Mouse (Mus musculus) lung, postnatal 0 days (tissue): ENCODE results near the gene Junb.

Experiments
- CTCF ChIP-seq: IDR thresholded peaks from 2 replicates; pipeline ENCODE4 v1.5.1; 2016; ENCODE audit warnings: antibody characterized with exemption, mild to moderate bottlenecking
- EP300 ChIP-seq: IDR thresholded peaks from 2 replicates; pipeline ENCODE4 v1.6.1; 2016; ENCODE audit warnings: antibody characterized with exemption, mild to moderate bottlenecking, control low read depth

- TF ChIP-seq CTCF: no peak
- TF ChIP-seq EP300: no peak
Observed at GRCm38 (mm10) chr8:84936041-84936961, 42.2 kb downstream of the Junb start.
